Mouse (Mus musculus): ENCODE data around the gene Mfap4. TPM values are rescaled to one million over a fixed set of nuclear protein-coding genes. Genes with fewer than 3 reads are reported as not detected.

Gene Mfap4
- total RNA-seq, 2 experiments from 2014 or later = 142 to 192 TPM

- no peak for DNase-seq
These were observed 6.4 kb upstream of the Mfap4 start for GRCm38 (mm10) chr11:61478788-61479187.

GRCm38 (mm10) chr11:61481239-61482090 lies 3.8 kb upstream of the Mfap4 start:
- no peak for DNase-seq
- intact Hi-C loops (cut with DNase I; ENCODE audit: low total_unique reads) = no loop called here

More at GRCm38 (mm10) chr11:61478788-61479187, 6.4 kb upstream of the Mfap4 start:
- intact Hi-C loops (cut with DNase I; ENCODE audit: low total_unique reads) = no loop called here

DNA sequence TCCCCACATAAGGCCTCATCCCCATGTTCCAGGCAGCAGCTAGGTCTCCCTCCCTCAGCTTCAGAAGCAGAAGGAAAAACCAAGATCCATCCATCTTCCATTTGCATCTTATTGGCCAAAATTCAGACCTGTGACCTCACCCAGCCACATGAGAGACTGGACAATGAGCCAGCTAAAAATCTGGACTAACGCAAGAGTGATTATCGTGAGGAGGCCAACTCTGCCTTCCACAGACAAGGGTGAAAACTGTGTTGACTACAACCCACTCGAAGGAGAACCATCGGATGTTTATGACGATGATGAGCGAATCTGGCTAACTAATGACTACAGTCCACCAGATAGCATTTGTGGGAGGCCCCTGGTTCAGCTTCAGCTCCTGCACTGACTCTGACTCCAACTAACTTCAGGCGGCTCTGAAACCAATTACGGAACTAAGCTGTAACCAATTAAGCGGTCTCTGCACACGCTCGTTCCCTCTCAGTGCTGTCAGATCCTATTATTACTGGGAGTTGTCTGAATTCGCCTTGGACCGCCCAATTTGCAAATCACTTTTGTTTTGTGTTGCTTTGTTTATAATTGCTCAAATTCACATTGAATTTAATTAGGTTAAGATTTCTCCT lies 1.9 kb upstream of the Mfap4 start:
- intact Hi-C loops (cut with DNase I; ENCODE audit: low total_unique reads) = no loop called here
- DNase-seq = no peak

- intact Hi-C loops (cut with DNase I; ENCODE audit: low total_unique reads) = no loop called here
- DNase-seq = no peak
These were observed 997 bp upstream of the Mfap4 start for GRCm38 (mm10) chr11:61484256-61484612.

DNA sequence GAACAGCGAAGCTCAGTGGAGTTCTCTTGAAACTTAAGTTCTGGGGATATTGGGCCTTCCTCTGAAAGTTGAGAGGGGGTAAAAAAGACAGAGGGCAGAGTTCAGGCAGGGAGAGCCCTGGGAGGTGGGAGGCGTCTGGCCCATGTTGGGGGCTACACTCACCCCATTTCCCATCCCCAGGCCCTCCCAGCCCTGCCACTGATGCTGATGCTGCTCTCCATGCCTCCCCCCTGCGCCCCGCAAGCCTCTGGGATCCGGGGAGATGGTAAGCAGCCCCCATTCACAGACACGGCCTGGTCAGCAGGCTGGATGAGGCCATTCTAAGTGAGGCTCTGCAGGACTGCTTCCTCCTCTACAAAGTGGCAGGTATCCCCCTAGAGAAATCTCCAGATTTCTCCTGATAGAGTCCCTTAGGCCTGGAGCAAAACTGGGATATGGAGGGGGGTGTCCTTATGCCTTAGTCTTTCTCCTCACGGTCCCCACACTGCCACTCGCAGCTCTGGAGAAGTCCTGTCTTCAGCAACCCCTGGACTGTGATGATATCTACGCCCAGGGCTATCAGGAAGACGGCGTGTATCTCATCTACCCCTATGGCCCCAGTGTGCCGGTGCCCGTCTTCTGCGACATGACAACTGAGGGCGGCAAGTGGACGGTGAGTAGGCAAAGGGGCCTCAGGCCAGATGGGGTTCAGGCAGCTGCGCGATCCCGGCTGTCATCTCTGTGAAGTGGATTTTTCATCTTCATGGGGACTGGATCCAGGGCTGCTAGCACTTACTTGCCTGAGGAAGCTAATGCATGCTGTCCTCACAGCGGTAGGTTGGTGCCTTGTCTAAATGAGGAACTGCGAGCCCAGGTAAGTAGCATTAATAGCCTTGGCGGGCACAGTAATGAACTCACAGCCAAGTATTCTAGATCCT lies 568 bp downstream of the Mfap4 start:
- intact Hi-C loops (cut with DNase I; ENCODE audit: low total_unique reads) = no loop called here
- no peak for DNase-seq

GRCm38 (mm10) chr11:61486458-61487219 lies 1.4 kb downstream of the Mfap4 start:
- DNase-seq = no peak
- intact Hi-C loops (cut with DNase I; ENCODE audit: low total_unique reads) = no loop called here

DNA sequence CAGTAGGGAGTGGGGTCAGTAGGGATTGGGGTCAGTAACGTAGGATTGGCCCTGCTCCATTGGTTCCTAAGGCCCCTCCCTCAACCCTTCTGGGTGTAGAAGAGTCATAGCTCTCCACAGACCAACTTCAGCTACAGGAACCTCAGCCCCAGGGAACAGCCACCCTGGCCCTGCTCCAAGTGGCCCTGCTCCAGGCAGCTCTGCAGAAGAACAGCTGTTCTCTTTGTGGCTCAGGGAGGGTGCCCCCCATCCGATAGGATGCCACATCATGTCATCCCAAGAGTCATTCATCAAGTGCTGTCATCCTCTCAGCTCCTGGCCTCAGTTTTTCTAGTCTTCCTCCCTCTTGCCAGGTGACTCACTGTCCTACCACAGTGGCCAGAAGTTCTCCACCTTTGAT lies 2.2 kb downstream of the Mfap4 start:
- intact Hi-C loops (cut with DNase I; ENCODE audit: low total_unique reads) = no loop called here
- peak; percentile 82 for DNase-seq

GRCm38 (mm10) chr11:61487936-61488335 lies 2.7 kb downstream of the Mfap4 start:
- DNase-seq = no peak
- intact Hi-C loops (cut with DNase I; ENCODE audit: low total_unique reads) = no loop called here

DNA sequence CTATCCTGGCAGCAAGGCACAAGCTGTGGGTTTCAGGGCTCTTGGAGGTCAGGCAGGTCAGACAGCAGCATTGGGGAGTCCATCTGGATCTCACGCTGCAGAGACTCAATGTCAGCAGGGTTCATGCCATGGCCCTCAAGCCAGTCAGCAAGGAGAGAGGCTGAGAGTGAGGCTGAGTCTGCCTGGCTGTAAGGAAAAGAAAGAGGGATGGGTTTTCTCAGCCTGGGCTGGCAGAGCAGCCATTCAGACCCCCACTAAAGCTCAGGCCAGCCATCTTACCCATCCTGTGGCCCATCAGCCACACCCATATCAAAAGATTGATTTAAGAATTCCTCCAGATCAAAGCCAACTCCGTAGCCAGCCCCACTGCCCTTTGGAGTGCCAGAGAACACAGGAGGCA lies 3.9 kb downstream of the Mfap4 start:
- intact Hi-C loops (cut with DNase I; ENCODE audit: low total_unique reads) = no loop called here
- no peak for DNase-seq

- DNase-seq = no peak
- intact Hi-C loops (cut with DNase I; ENCODE audit: low total_unique reads) = no loop called here
These were observed 4.6 kb downstream of the Mfap4 start for GRCm38 (mm10) chr11:61489874-61490273.

GRCm38 (mm10) chr11:61490944-61491520 lies 5.8 kb downstream of the Mfap4 start:
- intact Hi-C loops (cut with DNase I; ENCODE audit: low total_unique reads) = no loop called here
- DNase-seq = no peak

GRCm38 (mm10) chr11:61492749-61493401 lies 7.6 kb downstream of the Mfap4 start:
- intact Hi-C loops (cut with DNase I; ENCODE audit: low total_unique reads) = no loop called here

DNA sequence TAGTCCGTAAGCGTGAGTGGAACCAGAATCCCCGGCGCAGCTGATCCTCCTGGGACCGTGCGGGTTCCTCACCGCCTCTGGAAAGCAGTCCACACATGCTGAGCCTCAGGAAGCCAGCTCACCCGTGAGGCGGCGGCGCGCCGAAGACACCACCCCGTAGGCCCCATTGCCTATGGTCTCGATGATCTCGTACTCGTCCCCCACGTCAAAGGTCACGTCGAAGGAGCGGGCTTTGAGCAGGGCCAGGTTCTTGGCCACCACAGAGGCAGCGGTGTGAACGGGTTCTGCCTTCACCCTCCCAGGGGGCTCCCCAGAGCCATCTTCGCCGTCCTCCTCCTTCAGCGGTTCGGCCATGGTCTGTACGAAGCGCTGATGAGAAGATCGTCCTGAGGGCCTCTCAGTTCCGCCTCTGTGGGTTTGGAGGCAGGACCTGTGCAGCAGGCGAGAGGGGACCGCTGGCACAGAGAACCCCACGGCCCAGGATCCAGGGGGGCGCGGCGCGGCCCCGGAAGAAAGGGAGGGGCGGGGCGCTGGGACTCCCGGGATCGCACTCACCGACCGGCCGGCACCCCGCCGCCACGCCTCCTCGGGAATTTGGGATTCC lies 8.4 kb downstream of the Mfap4 start:
- intact Hi-C loops (cut with DNase I; ENCODE audit: low total_unique reads) = no loop called here
- DNase-seq = no peak

More at GRCm38 (mm10) chr11:61492749-61493401, 7.6 kb downstream of the Mfap4 start:
- no peak for DNase-seq

DNA sequence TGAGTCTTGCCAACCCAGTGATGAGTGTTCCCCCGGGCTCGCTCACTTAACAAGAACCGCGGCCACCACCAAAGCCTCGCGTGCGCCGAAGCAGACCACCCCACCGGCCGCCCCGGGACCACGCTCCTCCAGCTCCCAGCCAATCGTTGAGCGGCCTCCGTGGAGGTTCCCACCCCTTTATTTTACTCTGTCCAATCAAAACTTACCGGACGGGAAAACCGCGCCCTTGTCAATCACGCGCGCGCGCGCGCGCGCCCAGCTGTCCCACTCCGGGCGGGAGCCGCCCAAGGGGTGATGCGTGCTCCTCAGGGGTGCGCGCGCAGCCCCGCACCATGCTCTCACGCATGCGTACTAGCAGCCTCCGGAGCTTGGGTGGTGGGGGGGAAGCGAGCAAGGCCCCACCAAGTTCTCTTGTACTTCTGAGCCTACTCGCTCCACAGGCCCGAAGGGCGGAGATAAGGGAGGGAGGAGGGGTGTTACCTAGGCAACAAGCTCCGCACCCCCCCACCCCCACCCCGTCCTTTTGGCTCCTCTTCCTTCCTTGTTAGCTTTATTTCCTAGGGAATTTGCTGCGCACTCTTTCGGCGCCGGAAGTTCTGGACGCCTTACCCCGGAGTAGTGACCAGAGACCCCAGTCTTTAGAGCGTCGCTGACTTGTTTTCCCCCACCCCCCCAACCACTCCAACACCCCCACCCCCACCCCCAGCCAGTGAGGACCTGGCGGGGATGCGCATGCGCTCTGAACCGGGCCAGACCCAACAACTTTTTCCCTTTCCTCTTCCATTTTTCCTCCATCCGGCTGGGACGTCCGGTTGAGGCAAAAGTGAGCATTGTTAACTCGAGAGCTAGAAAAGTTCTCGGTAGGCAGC lies 9.1 kb downstream of the Mfap4 start, which contains the start of gene Mapk7:
Gene Mapk7, minus strand, starts transcription at position 278 of the 869 bp plus-strand sequence.
- DNase-seq = peak; percentile 98
- intact Hi-C loops (cut with DNase I; ENCODE audit: low total_unique reads) = no loop called here

GRCm38 (mm10) chr11:61495528-61495927 lies 10.3 kb downstream of the Mfap4 start:
- intact Hi-C loops (cut with DNase I; ENCODE audit: low total_unique reads) = no loop called here

GRCm38 (mm10) chr11:61497490-61497889 lies 12.3 kb downstream of the Mfap4 start:
- no peak for DNase-seq
- intact Hi-C loops (cut with DNase I; ENCODE audit: low total_unique reads) = no loop called here

More at GRCm38 (mm10) chr11:61495528-61495927, 10.3 kb downstream of the Mfap4 start:
- DNase-seq = no peak

Measured in gastrocnemius, postnatal 14 days (tissue).